Mouse (Mus musculus): ENCODE results near the gene Batf.

DNA sequence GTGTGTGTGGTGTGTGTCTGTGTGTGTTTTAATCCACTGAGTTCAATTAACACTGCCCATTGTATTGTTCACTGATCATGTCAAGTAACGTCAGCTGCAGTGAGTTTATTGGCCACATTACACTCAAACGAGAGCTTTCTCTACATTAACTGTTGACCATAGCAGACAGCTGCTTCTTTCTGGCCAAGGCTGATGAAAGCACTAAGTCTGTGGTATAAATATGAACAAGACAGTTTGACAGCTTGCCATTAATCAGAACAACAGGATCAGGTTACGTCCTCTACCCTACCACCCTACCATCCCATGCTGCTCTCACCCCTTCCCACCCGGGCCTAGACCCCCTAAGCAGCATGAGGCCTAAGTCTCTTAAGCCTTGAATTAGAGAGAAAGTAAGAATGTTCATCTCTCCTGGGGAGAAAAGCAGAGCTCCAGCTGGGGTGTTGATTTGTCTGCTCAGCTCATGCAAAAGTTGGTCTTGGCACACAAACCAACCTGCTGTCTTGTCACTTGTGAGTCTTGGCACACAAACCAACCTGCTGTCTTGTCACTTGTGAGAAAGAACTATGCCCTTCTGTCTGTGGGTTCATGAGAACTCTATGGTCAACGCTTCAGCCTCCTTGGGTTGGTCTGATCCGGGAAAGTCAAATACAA is 13.8 kb downstream of the Batf start:
- TF ChIP-seq CTCF (IDR thresholded peaks at IDR 0.05) (no peak), POLR2A (IDR thresholded peaks at IDR 0.05; ENCODE audit: insufficient read depth, low read depth, low read length) (no peak)

All from heart, adult 2 months (tissue).